Mouse (Mus musculus) ovary, postnatal 14 days (tissue): ENCODE results near the gene Gm28372.
"Not testable (repeated sequence)": the region's sequence is repeated elsewhere in the genome, so short reads cannot be mapped to it uniquely, and the experiment has no call there.

Experiments used
- DNase-seq: peaks from one replicate; pipeline ENCODE4 v3.0.0; 2022; ENCODE audit warnings: low spot score

The Gm28372 gene

DNA sequence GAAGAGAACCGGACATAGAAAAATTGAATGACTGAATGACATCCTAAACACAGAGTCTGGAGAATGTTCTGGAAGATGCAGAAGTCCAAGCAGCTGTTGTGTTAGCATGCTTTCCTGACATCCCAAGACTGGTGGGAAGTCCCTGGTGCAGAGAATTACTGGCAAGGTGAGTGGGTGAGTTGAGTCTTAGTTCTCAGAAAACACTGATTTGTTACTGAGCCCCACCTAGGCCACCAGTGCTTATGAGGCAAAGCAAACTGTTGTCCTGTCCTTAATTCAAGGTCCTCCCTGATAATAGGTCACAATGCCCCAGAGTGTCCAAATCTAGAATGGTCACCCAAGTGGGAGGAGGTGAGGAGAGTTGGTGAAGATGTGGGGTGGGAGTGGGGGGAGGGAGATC is at the start of gene Gm28372, which contains the start of gene 1700020A23Rik:
TSS of gene Gm28372 (plus strand) at position 301 of the 400 bp plus-strand sequence.
TSS of gene 1700020A23Rik (plus strand) at position 321 of the 400 bp plus-strand sequence.
- no peak for DNase-seq

DNA sequence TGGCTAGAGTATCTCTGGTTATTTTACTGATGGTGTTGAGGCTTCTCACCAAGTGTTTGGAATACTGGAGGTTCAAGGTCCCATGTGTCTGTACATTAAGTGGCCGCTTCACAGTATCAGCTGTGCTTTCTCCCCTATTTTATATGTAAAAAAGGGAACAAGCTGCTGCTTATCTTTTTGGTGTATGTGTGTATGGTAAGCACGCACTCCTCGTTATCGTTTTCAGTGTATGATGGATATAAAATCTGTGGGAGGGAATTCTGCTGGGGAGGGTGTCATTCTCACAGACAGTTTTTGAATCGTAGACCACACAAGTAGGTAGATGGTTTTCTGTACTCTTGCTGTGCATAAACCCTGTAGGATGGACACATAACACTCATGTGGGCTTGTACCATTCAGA is 47.5 kb upstream of the Gm28372 start:
- DNase-seq: no peak

DNA sequence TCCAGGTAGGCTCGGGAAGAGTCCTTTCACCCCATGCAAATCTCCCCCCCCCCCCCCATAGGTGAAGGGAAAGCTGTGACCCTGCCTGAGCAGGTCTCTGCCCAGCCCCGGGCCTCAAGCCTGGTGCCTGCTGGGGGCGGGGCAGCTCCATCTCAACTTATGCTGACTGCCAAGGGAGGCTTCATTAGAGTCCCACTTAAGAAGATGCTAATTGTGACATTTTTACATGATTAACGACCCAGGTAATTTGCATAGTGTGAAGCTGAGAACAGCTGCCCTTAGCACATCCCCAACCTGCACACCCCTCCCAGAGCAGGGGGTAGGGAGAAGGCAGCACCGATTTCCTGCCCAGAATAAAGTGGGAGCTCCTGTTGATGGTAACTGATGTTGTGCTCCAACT is 46.2 kb upstream of the Gm28372 start:
- DNase-seq: no peak

DNA sequence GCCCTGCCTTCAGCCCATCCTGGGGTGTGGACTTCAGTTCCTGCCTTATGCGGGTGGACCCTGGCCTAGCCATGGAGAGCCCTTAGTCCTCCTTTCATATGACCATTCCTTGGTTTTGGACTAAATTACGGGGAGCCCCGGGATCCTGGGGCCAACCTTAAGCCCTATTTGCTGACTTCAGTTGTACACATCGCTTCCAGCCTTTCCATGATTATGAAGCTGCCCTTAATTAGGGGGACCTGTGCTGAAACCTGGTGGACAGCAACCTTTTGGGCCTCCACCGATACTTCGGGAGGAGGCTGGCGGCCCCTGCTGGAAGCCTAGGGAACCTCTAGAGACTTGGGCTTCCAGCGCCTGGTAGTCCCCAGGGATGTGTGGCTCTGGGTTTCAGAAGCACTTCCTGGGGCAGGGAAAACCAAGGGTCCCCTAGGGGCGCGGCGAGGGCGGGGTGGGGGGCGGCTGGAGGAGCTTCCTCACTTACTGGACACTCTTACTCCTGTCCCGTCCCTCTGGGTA is 42.5 kb upstream of the Gm28372 start:
- peak; percentile 57 for DNase-seq

DNA sequence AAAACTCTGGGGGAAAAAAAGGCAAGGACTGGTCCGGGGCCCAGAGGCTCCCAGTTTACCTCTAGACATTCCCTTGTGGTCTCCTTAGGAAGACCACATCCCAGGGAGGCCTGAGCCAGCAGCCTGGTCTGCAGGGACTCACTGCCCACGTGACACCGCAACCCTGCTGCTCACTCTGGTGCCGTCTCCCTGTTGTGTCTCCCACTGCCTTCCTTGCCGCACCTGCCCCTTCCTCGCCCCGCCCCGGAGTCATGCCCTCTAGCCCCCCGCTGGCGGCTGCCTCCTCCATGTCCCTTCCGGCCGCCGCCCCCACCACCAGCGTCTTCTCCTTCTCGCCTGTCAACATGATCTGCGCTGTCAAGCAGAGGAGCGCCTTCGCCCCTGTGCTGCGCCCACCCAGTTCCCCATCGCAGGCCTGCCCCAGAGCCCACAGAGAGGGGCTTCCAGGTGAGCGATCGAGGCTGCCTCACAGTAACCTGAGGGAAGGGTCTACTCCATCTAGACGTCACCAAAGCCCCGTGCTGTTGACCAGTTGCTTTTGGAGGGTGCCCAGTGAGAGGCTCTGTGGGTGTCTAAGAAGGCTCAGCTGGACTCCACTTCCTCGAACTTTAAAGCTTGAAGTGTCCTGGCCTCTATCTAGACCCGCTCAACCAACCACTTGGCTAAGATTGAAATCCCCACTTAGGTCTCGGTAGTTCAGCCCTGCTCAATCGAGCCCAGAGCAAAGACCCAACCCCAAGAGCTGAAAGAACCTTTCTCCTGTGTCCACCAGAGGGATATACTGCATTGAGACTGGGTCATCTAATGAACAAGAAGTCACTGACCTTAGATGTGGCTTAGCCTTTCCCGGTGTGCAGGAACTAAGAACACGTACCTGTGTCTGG is 39.6 kb upstream of the Gm28372 start:
- no peak for DNase-seq

DNA sequence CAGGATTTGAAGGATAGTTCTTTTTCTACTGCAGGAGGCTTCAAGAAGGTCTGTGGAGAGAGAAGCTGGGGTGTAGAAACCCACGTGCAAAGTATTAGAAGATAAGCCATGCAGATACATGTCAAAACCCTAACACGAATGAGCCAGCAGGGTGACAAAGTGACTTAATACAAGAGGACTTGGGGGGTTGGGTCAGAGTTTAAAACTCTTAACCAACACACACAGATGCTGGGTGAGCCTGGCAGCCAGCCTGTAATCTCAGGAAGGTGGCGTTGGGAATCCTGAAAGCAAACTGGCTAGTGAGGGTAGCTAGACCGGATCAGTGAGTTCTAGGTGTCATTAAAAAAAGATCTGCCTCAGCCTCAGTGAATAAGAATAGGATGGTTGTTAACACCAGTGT is 37.7 kb upstream of the Gm28372 start:
- DNase-seq: no peak

DNA sequence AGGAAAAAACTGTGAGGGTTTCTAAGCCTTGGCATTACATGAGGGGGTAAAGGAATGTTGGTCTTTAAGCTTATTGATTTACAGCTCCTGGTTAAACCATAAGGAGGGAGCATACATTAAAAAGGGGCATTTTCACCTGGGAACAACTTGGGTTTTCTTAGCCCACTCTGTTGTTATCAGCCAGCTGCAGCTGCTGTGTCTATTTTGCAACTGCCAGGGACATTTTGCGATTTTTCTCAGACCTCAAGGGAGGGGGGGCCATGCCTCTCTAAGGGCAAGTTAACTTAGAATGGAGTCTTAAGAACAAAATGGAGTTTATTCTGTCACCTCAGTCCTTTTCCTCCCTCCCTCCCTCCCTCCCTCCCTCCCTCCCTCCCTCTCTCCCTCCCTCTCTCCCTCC is 32.0 kb upstream of the Gm28372 start:
- DNase-seq: not testable (repeated sequence)

DNA sequence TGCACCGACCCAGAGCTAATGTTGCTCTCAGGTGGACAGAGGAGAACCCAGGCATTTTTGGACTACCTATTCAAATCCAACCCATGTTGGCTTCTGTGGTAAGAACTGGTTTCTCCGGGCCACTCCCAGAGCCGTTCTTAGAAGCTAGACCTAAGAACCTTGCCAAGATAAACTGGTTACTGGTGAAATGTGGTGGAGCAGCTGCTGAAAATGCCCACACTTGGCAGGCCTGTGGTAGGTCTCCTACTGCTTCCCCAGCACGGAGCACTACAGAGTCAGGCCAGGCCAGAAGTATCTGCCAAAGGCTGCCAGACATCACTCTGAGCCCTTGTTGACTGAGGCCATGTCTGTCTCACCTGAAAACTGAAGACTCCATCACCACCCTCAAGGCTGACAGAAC is 30.1 kb upstream of the Gm28372 start:
- DNase-seq: no peak

DNA sequence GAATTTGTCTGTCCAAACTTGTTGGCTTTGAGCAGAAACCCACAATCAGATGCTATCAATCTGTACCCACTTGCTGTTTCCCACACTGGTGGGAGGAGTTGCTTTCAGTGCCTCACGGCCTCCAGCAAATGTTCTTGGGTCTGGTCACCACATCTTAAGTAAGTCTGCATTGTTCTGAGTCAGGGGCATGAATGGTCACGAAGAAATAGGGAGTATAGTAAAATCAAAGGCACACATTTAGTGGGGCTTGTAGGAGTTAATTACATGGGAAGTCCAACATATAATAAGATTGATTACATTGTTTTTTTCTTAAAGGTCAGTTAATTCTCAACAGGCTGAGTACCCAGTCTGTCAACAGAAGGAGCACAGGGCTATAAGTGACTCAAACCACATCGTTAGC is 21.8 kb upstream of the Gm28372 start:
- DNase-seq: no peak

DNA sequence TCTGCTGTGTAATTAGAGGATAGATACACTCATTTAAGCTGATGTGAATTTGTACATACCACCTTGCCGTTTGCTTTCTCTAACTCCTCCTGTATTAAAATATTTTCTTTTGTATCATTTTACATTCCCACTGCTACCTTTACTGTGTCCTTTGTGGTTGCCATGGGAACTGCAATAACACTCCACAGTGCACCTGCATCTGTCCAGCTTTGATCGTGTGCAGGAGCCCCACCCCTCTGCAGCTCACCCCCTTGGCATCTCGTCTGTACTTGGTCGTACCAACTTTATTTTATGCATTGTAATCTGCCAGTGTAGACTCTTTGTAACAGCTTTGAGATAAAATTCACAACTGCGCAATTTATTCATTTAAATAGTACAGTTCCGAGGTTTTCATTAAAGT is 21.1 kb upstream of the Gm28372 start:
- DNase-seq: no peak

DNA sequence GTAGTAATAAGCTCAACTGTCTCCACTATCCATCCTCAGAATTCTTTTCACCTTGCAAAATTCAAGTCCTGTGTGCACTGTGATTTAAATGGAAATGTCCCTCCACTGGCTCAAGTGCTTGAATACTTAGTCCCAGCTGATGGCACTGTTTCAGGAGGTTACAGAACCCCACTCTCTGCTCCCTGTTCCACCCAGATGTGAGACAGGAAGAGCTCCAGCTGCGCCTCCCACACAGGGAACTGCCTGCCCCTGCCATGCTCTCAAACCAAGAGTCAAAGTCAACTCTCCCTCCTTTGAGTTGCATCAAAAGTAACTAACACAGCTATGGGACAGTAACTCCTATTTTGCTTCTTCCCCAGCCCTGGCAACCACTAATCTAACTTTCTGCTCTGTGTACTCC is 18.8 kb upstream of the Gm28372 start:
- DNase-seq: no peak

DNA sequence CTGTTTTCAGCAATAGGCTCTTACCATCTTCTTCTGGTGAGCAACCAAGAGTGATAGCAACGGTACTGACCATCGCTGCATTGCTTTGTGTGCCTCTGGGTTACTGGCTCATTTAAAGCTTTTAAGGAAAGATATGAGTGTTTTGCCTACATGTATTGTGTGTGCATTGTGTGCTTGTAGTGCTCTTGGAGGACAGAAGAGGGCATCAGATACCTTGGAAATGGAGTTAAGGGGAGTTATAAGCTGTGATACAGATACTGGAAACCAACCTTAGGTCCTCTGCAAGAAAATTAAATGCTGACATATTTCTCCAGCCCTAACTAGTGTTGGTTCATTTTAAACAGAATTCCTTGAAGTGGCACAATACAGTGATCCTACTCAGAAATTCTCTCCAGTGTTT is 16.2 kb upstream of the Gm28372 start:
- no peak for DNase-seq

DNA sequence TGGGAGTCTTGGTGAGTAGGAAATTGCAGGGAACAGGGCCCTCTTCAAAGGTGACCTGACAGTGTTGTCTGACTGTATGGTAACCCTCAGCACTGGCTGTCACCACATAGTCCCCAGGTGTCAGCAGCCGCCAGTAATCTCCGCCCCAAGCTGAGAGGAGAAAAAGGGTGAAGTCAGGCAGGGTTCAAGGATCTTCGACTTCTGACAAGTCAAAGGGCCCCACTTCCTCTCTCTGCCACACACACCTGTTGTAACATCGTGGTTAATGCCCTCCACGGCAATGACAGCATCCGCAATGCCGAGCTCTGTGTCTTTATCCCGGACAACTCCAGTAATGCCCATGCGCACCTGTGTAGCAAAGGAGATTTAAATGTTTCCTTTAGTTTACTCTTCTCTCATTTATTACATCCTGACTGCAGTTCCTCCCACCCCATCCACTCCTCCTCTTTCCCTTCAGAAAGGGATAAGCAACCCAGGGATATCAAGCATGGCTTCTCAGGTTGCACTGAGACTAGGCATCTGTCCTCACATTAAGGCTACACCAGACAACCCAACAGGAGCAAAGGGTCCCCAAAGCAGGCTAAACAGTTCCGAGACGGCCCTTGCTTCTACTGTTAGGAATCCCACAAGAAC is 13.9 kb upstream of the Gm28372 start:
- no peak for DNase-seq

DNA sequence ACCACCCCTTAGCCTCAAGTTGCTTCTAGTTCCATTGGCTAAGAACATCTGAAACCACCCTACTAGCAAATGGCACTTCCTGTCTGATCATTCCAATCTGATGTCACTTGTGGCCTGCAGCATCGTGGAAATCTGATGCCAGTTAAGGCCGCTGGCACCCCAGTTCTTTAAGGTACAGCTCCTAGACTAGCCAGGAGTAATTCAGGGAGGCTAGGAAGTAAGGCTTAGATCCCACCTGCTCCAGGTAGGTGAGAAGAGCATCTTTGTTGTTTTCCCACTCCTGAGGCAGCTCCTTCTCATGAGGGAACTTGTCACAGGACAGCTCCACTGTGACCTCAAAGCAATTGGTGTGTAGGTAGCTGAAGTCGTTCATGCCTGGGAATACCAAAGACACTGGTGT is 12.2 kb upstream of the Gm28372 start:
- no peak for DNase-seq

DNA sequence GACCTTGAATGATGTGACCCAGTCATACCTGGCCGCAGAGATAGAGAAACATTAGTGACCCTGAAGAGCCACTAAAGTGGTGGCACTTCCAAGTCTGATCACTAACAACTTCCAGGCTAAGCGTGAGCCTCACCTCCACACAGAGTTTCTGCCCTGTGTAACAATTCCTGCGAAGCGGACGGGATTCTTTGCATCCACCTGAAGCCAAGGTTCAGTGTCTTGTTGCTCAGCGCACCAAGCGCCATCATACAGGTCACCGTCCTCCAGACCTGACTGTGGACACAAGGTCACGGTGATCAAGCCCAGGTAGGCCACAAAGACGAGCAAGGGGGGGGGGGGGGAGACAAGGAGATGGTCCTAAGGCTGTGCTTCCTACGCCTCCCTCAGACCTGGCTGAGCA is 9.3 kb upstream of the Gm28372 start:
- DNase-seq: no peak

DNA sequence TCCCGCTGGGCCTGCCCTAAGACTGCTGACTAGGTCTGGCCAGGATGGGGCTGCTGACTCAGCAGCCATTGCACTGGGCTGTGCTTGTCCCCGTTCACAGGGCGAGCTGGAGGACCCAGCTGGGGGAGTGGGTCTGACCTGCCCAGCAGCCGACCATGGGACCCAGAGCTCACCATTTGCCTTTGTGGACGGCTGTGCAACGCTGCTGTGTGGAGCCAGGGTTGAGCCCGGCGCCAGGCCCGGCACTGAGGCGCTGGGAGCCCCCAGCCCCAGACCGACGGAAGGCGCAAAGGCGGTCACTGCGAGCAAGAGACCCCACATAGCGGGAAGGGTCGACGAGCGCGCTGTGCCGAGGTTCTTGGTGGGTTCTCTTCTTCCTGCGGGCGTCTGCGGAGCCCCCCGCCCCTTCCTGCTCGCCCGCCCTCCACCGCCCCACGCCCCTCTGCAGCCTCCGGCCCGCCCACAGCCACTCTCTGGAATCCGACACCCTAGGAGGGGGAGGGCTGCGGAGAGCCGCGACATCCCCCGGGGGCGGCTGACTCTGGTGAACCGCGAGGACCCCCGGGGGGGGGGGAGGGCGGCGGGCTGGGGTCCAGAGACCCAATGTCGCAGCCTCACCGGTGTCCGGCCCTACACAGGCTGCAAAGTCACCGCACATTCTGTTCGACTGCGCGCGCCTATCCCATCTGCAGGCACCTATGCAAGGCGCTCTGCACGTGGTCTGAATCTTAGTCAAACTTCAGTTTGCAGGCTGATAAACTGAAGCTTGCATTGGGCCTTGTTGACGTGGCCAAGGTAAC is 7.7 kb upstream of the Gm28372 start, which contains the start of gene Cpxm1:
TSS of gene Cpxm1 (minus strand) at position 389 of the 800 bp plus-strand sequence.
- DNase-seq: peak; percentile 17

DNA sequence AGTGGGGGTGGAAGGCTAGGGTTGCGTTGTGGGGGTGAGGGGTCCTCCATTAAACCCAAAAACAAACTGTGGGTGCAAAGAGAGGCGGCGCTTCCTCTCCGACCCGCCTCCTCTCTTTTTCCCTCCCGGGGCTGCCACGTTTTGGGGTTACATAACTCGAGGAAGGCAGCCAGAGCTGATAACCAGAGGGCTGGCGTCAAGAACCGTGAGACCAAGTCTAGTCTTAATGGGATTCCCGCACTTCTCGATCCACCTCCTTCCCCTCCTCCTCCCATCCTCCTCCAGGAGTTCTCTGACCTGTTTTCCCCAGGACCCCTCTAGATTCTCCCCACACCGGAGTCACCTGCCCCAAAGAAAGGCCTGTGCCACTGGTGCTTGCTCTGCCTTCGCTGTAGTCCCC is 6.9 kb upstream of the Gm28372 start:
- no peak for DNase-seq

DNA sequence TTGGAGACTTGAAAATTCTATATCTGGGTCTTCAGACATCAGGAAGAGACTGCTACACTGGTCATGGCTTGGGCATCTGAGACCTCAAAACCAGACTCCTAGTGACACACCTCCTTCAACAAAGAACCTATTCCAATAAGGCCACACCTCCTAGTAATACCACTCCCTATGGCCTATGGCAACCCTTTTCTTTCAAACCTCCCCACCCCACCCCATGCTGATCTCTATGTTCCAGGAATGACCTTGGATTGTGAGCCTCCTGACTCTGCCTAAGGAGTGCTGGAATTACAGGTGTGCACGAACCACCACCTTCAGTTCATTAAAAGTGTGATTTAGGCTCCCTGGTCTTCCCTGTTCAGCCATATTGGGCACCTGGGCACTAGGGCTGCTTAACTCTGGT is 5.0 kb upstream of the Gm28372 start:
- no peak for DNase-seq

DNA sequence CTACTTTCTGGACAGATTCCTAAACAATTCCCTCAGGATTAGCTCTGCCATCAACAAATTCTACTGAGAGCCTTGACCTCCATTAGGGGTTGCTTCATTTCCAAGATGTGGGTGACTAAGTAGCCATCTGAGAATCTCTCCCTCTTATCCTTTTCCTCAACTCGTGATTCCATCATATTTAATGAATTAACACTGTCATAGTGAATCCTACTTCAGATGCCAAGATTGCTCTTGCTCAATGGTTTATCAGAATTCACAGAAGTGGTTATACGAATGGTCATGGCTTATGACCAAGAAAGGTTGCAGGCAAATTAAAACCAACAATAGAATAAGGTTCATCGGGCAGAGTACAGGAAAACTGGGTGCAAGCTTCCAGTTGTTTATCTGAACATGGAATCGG is 3.1 kb upstream of the Gm28372 start:
- DNase-seq: no peak

DNA sequence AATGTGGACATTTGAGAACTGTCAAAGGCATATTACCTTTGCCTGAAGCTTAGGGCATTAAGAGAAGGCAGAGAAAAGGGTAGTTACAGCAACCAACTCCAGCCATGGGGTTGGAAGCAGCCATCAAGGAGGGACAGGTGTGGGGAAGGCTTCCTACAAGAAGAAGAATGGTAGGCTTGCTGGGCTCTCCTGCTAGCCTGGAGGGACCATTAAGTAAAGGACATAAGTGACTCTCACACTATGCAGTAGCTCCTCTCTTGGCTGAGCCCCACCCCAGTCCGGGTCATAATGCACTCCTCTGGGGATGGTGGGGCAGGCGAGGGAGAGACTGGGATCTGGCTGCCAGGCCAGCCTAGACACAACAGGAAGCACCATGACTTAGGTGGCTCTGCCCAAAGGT is 1.1 kb downstream of the Gm28372 start, which contains the start of gene Tmem239:
TSS of gene Tmem239 (plus strand) at position 301 of the 400 bp plus-strand sequence.
- DNase-seq: no peak

DNA sequence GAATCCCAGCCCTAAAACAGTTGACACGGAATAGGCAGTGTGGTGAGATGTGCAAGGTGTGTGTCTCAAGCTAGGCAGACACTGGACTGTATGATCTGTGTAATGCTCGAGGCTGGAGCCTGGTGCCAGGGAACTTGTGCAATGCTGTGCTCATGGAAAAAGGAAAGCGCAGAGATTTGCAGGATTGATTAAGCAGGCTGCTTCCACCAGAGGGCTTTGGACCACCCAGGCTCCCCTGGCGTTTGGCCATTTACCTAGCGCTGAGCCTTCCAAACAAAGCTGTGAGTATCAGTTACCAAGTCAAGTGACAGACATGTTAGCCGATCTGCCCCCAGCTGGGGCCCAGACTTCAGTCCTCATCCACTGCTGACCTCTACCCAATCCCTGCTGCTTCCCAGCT is 3.2 kb downstream of the Gm28372 start:
- DNase-seq: no peak
